Mouse (Mus musculus): ENCODE data around the gene Hdac9.

GRCm38 (mm10) chr12:34571069-34571468, 345.8 kb downstream of the Hdac9 start:
- TF ChIP-seq CTCF (conservative IDR thresholded peaks at IDR 0.05; ENCODE audit: insufficient read depth, insufficient read length, low read depth, low read length): no peak
- no peak for TF ChIP-seq POLR2A (IDR thresholded peaks at IDR 0.05; ENCODE audit: low read depth, low read length)
